Mouse (Mus musculus) CH12F3 (cell line): ENCODE data around the gene Atoh7.

Experiments used
- in situ Hi-C: fragments of 300-500 bp; cut with MboI; formaldehyde crosslinking; loops from 2 replicates; pipeline ENCODE4 v1.14.3; 2020; ENCODE audit warnings: low sequenced_read_pairs

The Atoh7 gene

GRCm38 (mm10) chr10:63142660-63143059, 43.2 kb downstream of the Atoh7 start:
- in situ Hi-C loops, result no loop called here
